ENCODE assay signal across 27 mouse cellular contexts in genomic region chr2:137953144-137953543, GRCm38 (mm10).
"Had no signal": no experiment of that assay in that cellular context is flagged by ENCODE, and none has a peak within 500 bp of the region (broad histone marks: within the 10 kb centered on the region; RNA-seq: fewer than 3 reads in every experiment).

No protein-coding gene starts in this region.

- H3K27me3 ChIP-seq: heart, embryonic 12.5 days; hindbrain, embryonic 12.5 days; hindbrain, embryonic 15.5 days; intestine, embryonic 15.5 days; limb, embryonic 12.5 days; liver, embryonic 13.5 days; liver, embryonic 15.5 days had no signal

- H3K36me3 ChIP-seq: heart, embryonic 10.5 days; heart, embryonic 12.5 days; hindbrain, embryonic 10.5 days; hindbrain, embryonic 12.5 days; hindbrain, embryonic 15.5 days; intestine, embryonic 15.5 days; limb, embryonic 10.5 days; limb, embryonic 12.5 days; liver, embryonic 13.5 days; liver, embryonic 15.5 days had no signal

- H3K4me1 ChIP-seq: heart, embryonic 10.5 days; heart, embryonic 12.5 days; hindbrain, embryonic 10.5 days; hindbrain, embryonic 12.5 days; hindbrain, embryonic 15.5 days; intestine, embryonic 15.5 days; limb, embryonic 10.5 days; limb, embryonic 12.5 days; liver, embryonic 13.5 days; liver, embryonic 15.5 days had no signal

- H3K4me2 ChIP-seq: heart, embryonic 12.5 days; hindbrain, embryonic 12.5 days; hindbrain, embryonic 15.5 days; intestine, embryonic 15.5 days; limb, embryonic 12.5 days; liver, embryonic 11.5 days; liver, embryonic 13.5 days; liver, embryonic 15.5 days had no signal

- H3K9ac ChIP-seq: heart, embryonic 12.5 days; hindbrain, embryonic 12.5 days; hindbrain, embryonic 15.5 days; intestine, embryonic 15.5 days; limb, embryonic 12.5 days; liver, embryonic 13.5 days; liver, embryonic 15.5 days; liver, postnatal 0 days had no signal

- H3K4me3 ChIP-seq: gastrocnemius, adult 2 months; heart, embryonic 10.5 days; heart, embryonic 12.5 days; hindbrain, embryonic 10.5 days; hindbrain, embryonic 12.5 days; hindbrain, embryonic 15.5 days; intestine, embryonic 15.5 days; left cerebral cortex, adult 2 months; limb, embryonic 10.5 days; limb, embryonic 12.5 days; liver, embryonic 13.5 days; liver, embryonic 15.5 days had no signal

- H3K27ac ChIP-seq: gastrocnemius, adult 2 months; heart, embryonic 10.5 days; hindbrain, embryonic 10.5 days; hindbrain, embryonic 12.5 days; hindbrain, embryonic 15.5 days; intestine, embryonic 15.5 days; left cerebral cortex, adult 2 months; limb, embryonic 10.5 days; limb, embryonic 12.5 days; liver, embryonic 13.5 days; liver, embryonic 15.5 days had no signal

- ATAC-seq: inflammation-experienced regulatory T-cells, adult 6 months; intestine, embryonic 15.5 days; intestine, postnatal 0 days; liver, postnatal 0 days had no signal

- H3K9me3 ChIP-seq: heart, embryonic 10.5 days; heart, embryonic 12.5 days; hindbrain, embryonic 10.5 days; hindbrain, embryonic 12.5 days; hindbrain, embryonic 15.5 days; intestine, embryonic 15.5 days; limb, embryonic 10.5 days; limb, embryonic 12.5 days; liver, embryonic 13.5 days; liver, embryonic 15.5 days had no signal

- DNase-seq: gastrocnemius, adult 2 months; gastrocnemius, postnatal 10 days; gastrocnemius, postnatal 25 days; heart, adult 18-20 months; heart, postnatal 10 days; heart, postnatal 4 days; kidney, adult 18-20 months; kidney, adult 8-10 months; kidney, postnatal 10 days; kidney, postnatal 25 days; kidney, postnatal 4 days; liver; liver, embryonic 13.5 days; liver, postnatal 0 days had no signal
